Mouse (Mus musculus) neural tube, embryonic 15.5 days (tissue): Measurements from ENCODE around the gene Acads. TPM values are rescaled to one million over a fixed set of nuclear protein-coding genes. Genes with fewer than 3 reads are reported as not detected.

Experiments
- ATAC-seq: fragments of 200-750 bp; cut with Nextera tagmentation; 2 replicates; pipeline ENCODE4 v1.8.0; 2017; ENCODE audit warnings: mild to moderate bottlenecking, moderate TSS enrichment, moderate library complexity; ENCODE audit not compliant: low FRiP score
- H3K27ac ChIP-seq: fragments of 300-500 bp; sonication (generic); replicated peaks from 2 replicates; pipeline ENCODE4 v1.5.1; 2015; ENCODE audit warnings: mild to moderate bottlenecking, inconsistent platforms
- H3K27me3 ChIP-seq: fragments of 300-500 bp; sonication (generic); replicated peaks from 2 replicates; pipeline ENCODE4 v1.6.1; 2015; ENCODE audit warnings: inconsistent platforms
- H3K36me3 ChIP-seq: fragments of 300-500 bp; sonication (generic); 2 replicates; pipeline ENCODE4 v1.6.1; 2015; ENCODE audit warnings: inconsistent platforms
- H3K4me1 ChIP-seq: fragments of 300-500 bp; sonication (generic); 2 replicates; pipeline ENCODE4 v1.6.1; 2015; ENCODE audit warnings: inconsistent platforms
- H3K4me2 ChIP-seq: fragments of 300-500 bp; sonication (generic); 2 replicates; pipeline ENCODE4 v1.6.1; 2015; ENCODE audit warnings: inconsistent platforms, mild to moderate bottlenecking, moderate library complexity
- H3K4me3 ChIP-seq: fragments of 300-500 bp; sonication (generic); replicated peaks from 2 replicates; pipeline ENCODE4 v1.5.1; 2015; ENCODE audit warnings: mild to moderate bottlenecking, inconsistent platforms
- H3K9ac ChIP-seq: fragments of 300-500 bp; sonication (generic); replicated peaks from 2 replicates; pipeline ENCODE4 v1.6.1; 2015; ENCODE audit warnings: mild to moderate bottlenecking, inconsistent platforms
- H3K9me3 ChIP-seq: fragments of 300-500 bp; sonication (generic); replicated peaks from 2 replicates; pipeline ENCODE4 v1.6.1; 2016; ENCODE audit warnings: inconsistent platforms
- WGBS: fragments of 180-500 bp; shearing (Covaris S2); methylation state at CpG from one replicate; pipeline ENCODE4 v1.1.7; 2015; ENCODE audit warnings: mixed read lengths; 5-methylcytosine and 5-hydroxymethylcytosine counted together
- polyA plus RNA-seq: library from polyadenylated mRNA; unstranded; fragments of >200 nt; fragmentation: Nextera tagmentation; extraction: Ambion mirVana; gene quantifications from 2 replicates; pipeline ENCODE4 v1.2.1, GENCODE M21; 2015

The Acads gene
- polyA plus RNA-seq, 1 experiment from 2014 or later, result 22.2 TPM

DNA sequence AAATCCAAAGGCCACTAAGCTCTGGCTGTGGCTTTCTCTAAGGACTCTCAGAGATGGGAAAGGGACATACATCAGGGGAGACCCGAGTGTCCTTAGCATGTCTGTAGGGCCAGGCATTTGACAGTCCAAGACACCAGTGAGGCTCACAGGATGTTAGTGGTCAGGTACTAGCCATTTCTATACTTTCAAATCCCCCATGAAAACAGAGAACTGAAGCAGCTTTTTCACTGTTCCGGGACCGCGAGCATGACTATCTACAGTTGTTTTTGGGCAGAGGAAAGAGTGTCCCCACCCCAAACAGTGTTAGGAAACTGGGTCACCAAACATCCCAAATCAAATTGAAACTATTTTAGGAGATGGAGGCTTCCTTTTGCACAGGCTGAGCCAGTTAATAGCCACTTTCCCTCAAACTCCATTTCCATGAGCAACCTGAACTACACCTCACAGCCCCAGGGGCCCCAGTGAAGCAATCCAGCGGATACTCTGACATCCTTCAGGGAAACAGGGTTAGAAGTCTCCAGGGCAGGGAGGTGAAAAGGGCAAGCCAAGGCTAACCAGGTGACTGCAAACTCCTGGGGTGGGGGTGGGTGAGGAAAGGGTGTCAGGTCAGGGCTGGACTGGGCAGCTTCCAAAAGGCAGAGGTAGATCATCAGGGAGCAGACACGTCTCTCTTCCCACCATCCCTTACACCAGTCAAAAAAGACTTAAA is 14.4 kb upstream of the Acads start:
- Histone ChIP-seq H3K4me3 (peak overlapping the region; percentile 83), H3K9me3 (no peaks in the 10 kb centered on the region), H3K9ac (peak overlapping the region; percentile 79), H3K4me1 (peaks cover 28% of the 10 kb centered on the region), H3K27me3 (no peaks in the 10 kb centered on the region), H3K27ac (no peak overlapping the region), H3K4me2 (peak overlapping the region; percentile 91), H3K36me3 (peaks cover 14% of the 10 kb centered on the region)
- WGBS, result 55% methylated on average over 6 of the region's 6 CpGs
- ATAC-seq, result no peak

DNA sequence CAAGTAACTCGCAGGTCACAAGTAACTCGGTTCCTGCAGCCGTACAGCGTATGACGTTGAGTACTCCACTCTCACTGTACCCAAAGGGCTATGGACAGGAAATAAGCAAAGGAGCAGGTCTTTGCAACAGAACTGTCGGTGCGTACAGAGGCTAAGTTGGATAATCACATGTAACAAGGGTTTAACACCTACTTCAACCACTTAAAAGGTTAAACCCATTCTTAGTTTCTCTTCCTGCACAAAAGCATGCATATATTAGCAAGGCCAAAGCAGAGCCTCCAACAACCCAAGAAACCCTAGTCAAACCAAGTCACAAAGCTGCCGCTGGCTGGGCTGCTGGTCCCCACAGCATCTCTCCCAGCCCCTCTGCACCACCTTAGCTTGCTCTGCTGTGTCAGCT is 13.3 kb upstream of the Acads start:
- no peak for ATAC-seq
- Histone ChIP-seq H3K4me3 (no peak overlapping the region), H3K36me3 (peaks cover 23% of the 10 kb centered on the region), H3K9me3 (no peaks in the 10 kb centered on the region), H3K27ac (no peak overlapping the region), H3K4me1 (peaks cover 28% of the 10 kb centered on the region), H3K9ac (peak overlapping the region; percentile 26; the same call in 1 of the 2 replicates), H3K4me2 (peak overlapping the region; percentile 91), H3K27me3 (no peaks in the 10 kb centered on the region)
- 96% methylated on average over 8 of the region's 8 CpGs for WGBS

DNA sequence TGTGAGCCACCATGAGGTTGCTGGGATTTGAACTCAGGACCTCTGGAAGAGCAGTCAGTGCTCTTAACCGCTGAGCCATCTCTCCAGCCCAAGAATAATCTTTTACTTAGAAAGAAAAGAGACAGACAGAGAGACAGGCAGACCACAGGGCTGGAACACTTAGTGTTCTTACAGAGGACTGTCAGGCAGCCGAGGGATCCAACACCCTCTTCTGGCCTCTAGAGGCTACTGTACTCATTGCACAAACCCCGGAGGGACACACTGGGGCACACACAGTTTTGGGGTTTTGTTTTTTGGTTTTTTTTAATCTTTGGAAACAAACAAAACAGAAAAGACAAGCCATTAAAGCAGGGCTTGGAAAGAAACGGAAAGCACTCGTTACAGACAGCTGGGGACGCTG is 10.2 kb upstream of the Acads start:
- H3K36me3 ChIP-seq, result peaks cover 46% of the 10 kb centered on the region
- H3K9ac ChIP-seq, result no peak overlapping the region
- no peak overlapping the region for H3K27ac ChIP-seq
- H3K27me3 ChIP-seq, result no peaks in the 10 kb centered on the region
- no peak for ATAC-seq
- no peak overlapping the region for H3K4me3 ChIP-seq
- H3K9me3 ChIP-seq, result no peaks in the 10 kb centered on the region
- H3K4me2 ChIP-seq, result no peak overlapping the region
- 90% methylated on average over 6 of the region's 6 CpGs for WGBS
- H3K4me1 ChIP-seq, result peaks cover 45% of the 10 kb centered on the region

DNA sequence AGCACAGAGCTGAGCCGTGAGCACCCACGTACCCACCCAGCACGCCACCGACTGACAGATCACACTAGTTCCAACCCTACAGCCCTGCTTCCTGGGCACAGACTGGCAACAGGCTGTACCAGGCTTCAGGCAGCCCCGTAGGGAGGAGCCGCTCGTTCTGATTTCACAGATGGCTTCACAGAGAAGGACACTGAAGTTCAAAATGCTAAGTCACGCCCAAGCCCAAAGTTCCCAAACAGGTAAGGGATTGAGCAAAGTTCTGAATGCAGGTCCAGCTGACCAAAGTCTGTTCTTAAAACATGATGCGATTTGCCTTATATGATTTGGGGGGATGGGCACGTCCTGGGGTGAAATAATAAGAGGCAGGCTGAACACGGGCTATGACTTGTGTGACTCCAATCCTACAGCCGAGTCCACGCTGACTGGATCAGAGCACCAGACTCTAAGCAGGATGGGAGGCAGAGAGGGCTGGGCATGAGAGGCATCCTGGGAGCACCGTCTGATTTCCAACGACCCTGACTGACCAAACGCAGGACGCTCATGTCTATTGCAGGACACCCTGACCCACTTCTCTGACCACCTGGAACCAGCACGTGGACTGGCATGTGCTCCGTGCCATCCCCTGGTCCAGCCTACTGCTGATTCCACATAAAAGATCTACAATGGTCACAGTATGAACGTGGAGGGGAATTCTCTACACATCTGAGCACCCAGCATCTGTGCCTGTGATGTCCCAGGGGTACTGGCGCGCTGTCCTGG is 8.5 kb upstream of the Acads start:
- Histone ChIP-seq H3K4me1 (peaks cover 29% of the 10 kb centered on the region), H3K27me3 (no peaks in the 10 kb centered on the region), H3K4me3 (no peak overlapping the region), H3K27ac (no peak overlapping the region), H3K4me2 (no peak overlapping the region), H3K9me3 (no peaks in the 10 kb centered on the region), H3K9ac (0 out of 2 replicates have a peak overlapping the region, but pooled peaks have one; percentile 7), H3K36me3 (peaks cover 56% of the 10 kb centered on the region)
- ATAC-seq, result no peak
- WGBS, result 93% methylated on average over 22 of the region's 22 CpGs

DNA sequence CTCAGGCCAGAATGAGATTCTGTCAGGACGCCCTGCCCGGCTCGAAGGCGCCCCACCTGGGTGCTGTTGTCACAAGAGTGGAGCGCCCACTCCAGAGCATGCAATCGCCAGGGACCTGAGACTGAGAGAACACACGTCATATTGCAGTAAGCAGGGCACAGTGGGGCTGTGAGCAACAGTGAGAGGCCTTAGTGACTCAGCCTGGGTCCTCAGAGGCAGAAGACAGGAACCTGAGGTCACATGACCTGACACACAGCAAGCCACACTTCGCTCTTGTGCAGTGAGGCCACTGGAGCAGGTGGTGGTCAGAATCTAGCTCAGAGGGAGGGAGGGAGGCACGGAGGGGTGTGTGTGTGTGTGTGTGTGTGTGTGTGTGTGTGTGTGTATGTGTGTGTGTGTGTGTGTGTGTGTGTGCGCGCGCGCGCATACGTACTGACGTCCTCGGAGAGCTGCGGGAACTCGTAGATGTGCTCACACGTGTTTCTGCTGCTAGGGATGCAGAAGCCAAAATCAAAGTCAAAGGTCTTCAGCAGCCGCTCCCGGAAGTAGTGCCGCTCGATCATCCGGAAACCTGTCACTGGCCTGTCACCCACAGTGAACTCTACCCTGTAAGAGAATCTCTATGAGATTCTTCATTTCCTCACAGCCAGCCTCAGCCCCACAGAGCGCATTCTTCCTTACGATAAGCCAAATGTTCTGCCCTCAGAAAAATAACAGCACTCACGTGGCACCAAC is 7.6 kb upstream of the Acads start:
- H3K36me3 ChIP-seq, result peaks cover 56% of the 10 kb centered on the region
- ATAC-seq, result no peak
- H3K27ac ChIP-seq, result 0 out of 2 replicates have a peak overlapping the region, but pooled peaks have one; percentile 14
- H3K9me3 ChIP-seq, result no peaks in the 10 kb centered on the region
- WGBS, result 91% methylated on average over 28 of the region's 28 CpGs
- H3K9ac ChIP-seq, result no peak overlapping the region; the same call in 1 of the 2 replicates
- peaks cover 26% of the 10 kb centered on the region for H3K4me1 ChIP-seq
- no peak overlapping the region for H3K4me2 ChIP-seq
- H3K27me3 ChIP-seq, result no peaks in the 10 kb centered on the region
- no peak overlapping the region for H3K4me3 ChIP-seq

DNA sequence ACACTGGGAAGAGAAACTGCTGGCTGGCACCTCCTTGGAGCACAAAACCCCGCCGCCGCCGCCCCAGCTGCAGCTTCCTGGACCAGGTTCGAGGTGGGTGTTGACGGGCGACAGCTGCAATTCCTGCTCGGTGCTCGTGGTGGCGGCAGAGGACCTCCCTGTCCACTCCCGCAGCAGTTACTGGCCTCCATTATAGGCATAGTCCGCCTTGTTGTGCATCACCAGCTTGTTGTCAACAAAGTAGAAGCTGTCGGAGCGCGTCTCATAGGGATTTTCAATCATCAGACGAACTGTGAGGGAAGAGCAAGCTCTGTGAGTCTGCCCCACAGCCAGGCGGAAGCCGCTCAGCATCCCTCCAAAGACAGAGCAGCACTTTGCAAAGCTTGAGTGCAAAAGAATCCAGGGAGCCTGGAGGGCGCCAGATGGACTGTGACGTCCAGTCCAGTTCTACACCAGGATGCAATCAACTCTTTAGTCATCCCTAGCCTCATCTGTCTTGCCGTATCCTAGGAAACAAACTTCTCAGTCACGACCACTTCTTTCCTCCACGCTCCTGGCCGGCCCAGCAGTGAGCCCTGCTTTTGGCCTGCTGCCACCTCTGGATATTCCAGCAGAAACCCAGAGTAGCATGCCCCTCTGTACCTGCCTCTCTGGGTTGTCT is 6.2 kb upstream of the Acads start:
- Histone ChIP-seq H3K27ac (peak overlapping the region; percentile 14), H3K9me3 (no peaks in the 10 kb centered on the region), H3K4me1 (peaks cover 17% of the 10 kb centered on the region), H3K4me2 (no peak overlapping the region), H3K9ac (no peak overlapping the region), H3K36me3 (peaks cover 56% of the 10 kb centered on the region), H3K27me3 (no peaks in the 10 kb centered on the region), H3K4me3 (no peak overlapping the region)
- WGBS, result 17% methylated on average over 24 of the region's 24 CpGs
- peak; percentile 79 for ATAC-seq

DNA sequence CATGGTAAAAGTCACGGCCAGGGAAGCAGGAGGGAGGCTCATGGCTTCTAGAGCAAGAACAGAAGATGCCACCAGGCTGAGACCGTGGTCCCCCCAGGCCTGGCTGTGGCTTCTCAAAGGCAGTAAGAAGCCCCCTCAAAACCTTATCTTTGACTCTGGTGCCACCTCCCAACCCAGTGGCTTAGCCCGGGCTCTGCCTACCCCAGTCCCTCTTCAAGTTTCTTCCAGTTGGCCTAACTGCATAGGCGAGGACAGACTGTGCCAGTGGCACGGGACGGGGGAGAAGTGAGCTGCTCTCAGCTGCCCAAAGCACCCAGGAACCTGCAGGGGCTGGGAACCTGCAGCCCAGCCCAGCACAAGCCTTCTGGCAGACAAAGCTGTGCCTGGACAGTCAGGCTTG is 5.5 kb upstream of the Acads start:
- Histone ChIP-seq H3K27me3 (no peaks in the 10 kb centered on the region), H3K4me3 (no peak overlapping the region), H3K27ac (no peak overlapping the region), H3K36me3 (peaks cover 52% of the 10 kb centered on the region), H3K4me2 (no peak overlapping the region), H3K9me3 (no peaks in the 10 kb centered on the region), H3K4me1 (peaks cover 17% of the 10 kb centered on the region), H3K9ac (no peak overlapping the region)
- no peak for ATAC-seq
- WGBS, result 94% methylated on average over 6 of the region's 6 CpGs

DNA sequence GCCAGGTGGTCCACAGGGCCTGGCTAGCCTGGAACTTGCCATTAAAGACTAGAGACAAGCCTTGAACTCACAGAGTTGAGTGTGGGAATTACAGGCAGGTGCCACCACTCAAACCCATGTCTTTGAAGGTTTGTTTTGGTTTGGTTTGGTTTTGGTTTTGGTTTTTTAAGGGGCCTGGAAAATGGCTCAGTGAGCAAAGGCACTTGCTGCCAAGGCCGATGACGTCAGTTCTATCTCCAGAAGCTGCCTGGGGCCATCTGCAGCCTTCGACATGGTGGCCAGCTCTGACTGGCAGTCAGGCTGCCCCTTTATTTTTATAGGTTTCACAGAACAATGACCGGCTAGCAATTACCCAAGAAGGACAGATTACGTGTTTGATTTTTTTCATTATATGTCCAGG is 1.8 kb upstream of the Acads start:
- Histone ChIP-seq H3K27me3 (no peaks in the 10 kb centered on the region), H3K9ac (no peak overlapping the region), H3K4me3 (no peak overlapping the region), H3K27ac (no peak overlapping the region), H3K9me3 (no peaks in the 10 kb centered on the region), H3K4me1 (peaks cover 24% of the 10 kb centered on the region), H3K36me3 (peaks cover 23% of the 10 kb centered on the region), H3K4me2 (no peak overlapping the region)
- ATAC-seq, result no peak
- WGBS, result 58% methylated on average over 5 of the region's 5 CpGs

DNA sequence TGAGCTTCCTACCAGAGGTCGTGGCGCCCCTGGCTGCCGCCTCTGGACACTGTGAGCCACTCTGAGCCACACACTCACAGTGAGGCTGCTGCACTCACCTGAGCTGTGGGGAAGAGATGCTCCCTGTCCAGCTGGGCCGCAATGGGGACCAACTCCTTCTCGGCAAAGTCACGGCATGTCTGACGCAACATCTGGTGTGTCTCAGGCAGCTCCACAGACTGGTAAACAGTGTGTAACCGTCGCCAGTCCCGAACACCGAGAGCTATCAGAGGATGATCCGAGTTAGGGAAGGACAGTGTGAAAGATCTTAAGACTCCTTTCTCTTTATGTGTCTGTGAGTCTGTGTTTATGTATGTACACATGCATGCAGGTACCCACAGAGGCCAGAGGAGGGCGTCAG is 1.7 kb downstream of the Acads start:
- no peak for ATAC-seq
- H3K4me3 ChIP-seq, result no peak overlapping the region
- H3K36me3 ChIP-seq, result peaks cover 13% of the 10 kb centered on the region
- H3K4me2 ChIP-seq, result no peak overlapping the region
- 96% methylated on average over 13 of the region's 13 CpGs for WGBS
- no peaks in the 10 kb centered on the region for H3K27me3 ChIP-seq
- peaks cover 10% of the 10 kb centered on the region for H3K4me1 ChIP-seq
- H3K9me3 ChIP-seq, result no peaks in the 10 kb centered on the region
- no peak overlapping the region for H3K9ac ChIP-seq
- no peak overlapping the region for H3K27ac ChIP-seq

DNA sequence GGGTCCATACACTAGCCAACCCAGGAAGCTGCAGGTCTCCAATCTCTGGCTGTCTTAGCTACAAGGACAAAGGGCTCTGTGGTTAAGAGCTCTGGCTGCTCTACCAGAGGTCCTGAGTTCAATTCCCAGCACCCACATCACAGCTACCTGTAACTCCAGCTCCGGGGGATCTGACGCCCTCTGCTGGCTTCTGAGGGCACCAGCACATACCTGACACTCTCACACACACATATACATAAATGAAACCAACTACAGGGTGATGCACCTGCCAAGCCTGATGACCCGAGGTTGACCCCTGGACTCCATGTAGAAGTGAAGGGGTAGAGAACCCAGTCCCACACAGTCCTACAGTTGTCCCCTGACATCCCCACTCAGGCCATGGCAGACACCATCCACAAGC is 2.7 kb downstream of the Acads start:
- no peak overlapping the region for H3K27ac ChIP-seq
- H3K9me3 ChIP-seq, result no peaks in the 10 kb centered on the region
- no peak for ATAC-seq
- WGBS, result 78% methylated on average over 3 of the region's 3 CpGs
- H3K4me3 ChIP-seq, result no peak overlapping the region
- H3K4me1 ChIP-seq, result peaks cover 10% of the 10 kb centered on the region
- H3K27me3 ChIP-seq, result no peaks in the 10 kb centered on the region
- H3K36me3 ChIP-seq, result peaks cover 18% of the 10 kb centered on the region
- H3K4me2 ChIP-seq, result no peak overlapping the region
- no peak overlapping the region for H3K9ac ChIP-seq

DNA sequence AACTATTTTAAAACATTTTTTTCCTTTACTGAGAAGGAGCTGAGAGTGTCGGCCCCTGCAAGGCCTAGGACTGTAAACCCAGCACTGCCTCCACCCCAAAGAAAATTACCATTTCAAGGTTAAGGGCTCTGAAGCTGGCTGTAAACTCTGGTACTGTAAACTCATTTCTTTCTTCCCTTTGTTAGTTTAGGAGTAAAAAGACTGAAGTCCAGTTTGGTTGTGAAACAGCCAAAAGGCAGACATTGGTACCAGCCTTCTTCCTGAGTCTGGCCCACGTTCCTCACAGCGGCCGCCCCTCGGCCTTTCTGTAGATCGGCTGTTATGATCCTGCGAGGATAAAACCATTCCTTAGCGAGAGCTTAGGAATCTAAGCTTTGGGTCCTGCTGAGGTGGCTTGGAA is 4.6 kb downstream of the Acads start:
- 92% methylated on average over 8 of the region's 8 CpGs for WGBS
- no peak for ATAC-seq
- H3K27ac ChIP-seq, result no peak overlapping the region
- peaks cover 18% of the 10 kb centered on the region for H3K36me3 ChIP-seq
- no peak overlapping the region for H3K4me2 ChIP-seq
- H3K4me1 ChIP-seq, result peaks cover 8% of the 10 kb centered on the region
- no peaks in the 10 kb centered on the region for H3K27me3 ChIP-seq
- no peak overlapping the region for H3K9ac ChIP-seq
- no peaks in the 10 kb centered on the region for H3K9me3 ChIP-seq
- no peak overlapping the region for H3K4me3 ChIP-seq
